Mouse (Mus musculus) midbrain, embryonic 16.5 days (tissue): ENCODE measurements around the gene Sfi1. TPM values are rescaled to one million over a fixed set of nuclear protein-coding genes. Genes with fewer than 3 reads are reported as not detected.
"Not testable (repeated sequence)": the region's sequence is repeated elsewhere in the genome, so short reads cannot be mapped to it uniquely, and the experiment has no call there.

Experiments used
- ATAC-seq: fragments of 200-750 bp; cut with Nextera tagmentation; 2 replicates; pipeline ENCODE4 v1.8.0; 2017; ENCODE audit warnings: moderate TSS enrichment
- H3K27ac ChIP-seq: fragments of 300-500 bp; sonication (generic); 2 replicates; pipeline ENCODE4 v1.5.1; 2014; ENCODE audit warnings: mild to moderate bottlenecking, low read length, mixed read lengths
- H3K27me3 ChIP-seq: fragments of 300-500 bp; sonication (generic); 2 replicates; pipeline ENCODE4 v1.6.1; 2014; ENCODE audit warnings: low read depth, low read length, mixed read lengths; ENCODE audit not compliant: control insufficient read depth, insufficient read depth
- H3K36me3 ChIP-seq: fragments of 300-500 bp; sonication (generic); 2 replicates; pipeline ENCODE4 v1.6.1; 2014; ENCODE audit warnings: mild to moderate bottlenecking, low read length, moderate library complexity, mixed read lengths; ENCODE audit not compliant: control insufficient read depth, insufficient read depth
- H3K4me1 ChIP-seq: fragments of 300-500 bp; sonication (generic); 2 replicates; pipeline ENCODE4 v1.6.1; 2014; ENCODE audit warnings: mild to moderate bottlenecking, low read length, mixed read lengths; ENCODE audit not compliant: control insufficient read depth, insufficient read depth
- H3K4me2 ChIP-seq: fragments of 300-500 bp; sonication (generic); 2 replicates; pipeline ENCODE4 v1.6.1; 2014; ENCODE audit warnings: mild to moderate bottlenecking, low read length, mixed read lengths
- H3K4me3 ChIP-seq: fragments of 300-500 bp; sonication (generic); 2 replicates; pipeline ENCODE4 v1.5.1; 2014; ENCODE audit warnings: low read depth, mild to moderate bottlenecking, low read length, moderate library complexity, mixed read lengths
- H3K9ac ChIP-seq: fragments of 300-500 bp; sonication (generic); 2 replicates; pipeline ENCODE4 v1.6.1; 2014; ENCODE audit warnings: low read depth, low read length, mixed read lengths
- H3K9me3 ChIP-seq: fragments of 300-500 bp; sonication (generic); replicated peaks from 2 replicates; pipeline ENCODE4 v1.6.1; 2014; ENCODE audit warnings: mild to moderate bottlenecking, low read length, mixed read lengths; ENCODE audit not compliant: control insufficient read depth, poor library complexity, severe bottlenecking
- WGBS: fragments of 180-500 bp; shearing (Covaris S2); extraction: QIAGEN DNeasy Blood & Tissue Kit; methylation state at CpG from one replicate; pipeline ENCODE4 v1.1.7; 2014; 5-methylcytosine and 5-hydroxymethylcytosine counted together
- polyA plus RNA-seq: library from polyadenylated mRNA; unstranded; fragments of >200 nt; fragmentation: Nextera tagmentation; extraction: Ambion mirVana; gene quantifications from 2 replicates; pipeline ENCODE4 v1.2.1, GENCODE M21; 2015

Gene Sfi1
- polyA plus RNA-seq, 1 experiment from 2014 or later, result 19.4 TPM

GRCm38 (mm10) chr11:3180510-3181160 lies 12.6 kb downstream of the Sfi1 start:
- not testable (repeated sequence) for H3K9ac ChIP-seq, H3K36me3 ChIP-seq, H3K9me3 ChIP-seq, H3K27ac ChIP-seq, H3K27me3 ChIP-seq, H3K4me3 ChIP-seq, ATAC-seq, H3K4me1 ChIP-seq, H3K4me2 ChIP-seq
- WGBS, result 78% methylated on average over 6 of the region's 6 CpGs

- H3K9me3 ChIP-seq, H3K4me2 ChIP-seq, H3K27ac ChIP-seq, H3K4me3 ChIP-seq, H3K4me1 ChIP-seq, H3K36me3 ChIP-seq, H3K9ac ChIP-seq, H3K27me3 ChIP-seq, ATAC-seq: not testable (repeated sequence)
- 91% methylated on average over 7 of the region's 7 CpGs for WGBS
Observed at GRCm38 (mm10) chr11:3179726-3180092, 13.6 kb downstream of the Sfi1 start.

GRCm38 (mm10) chr11:3178968-3179725 lies 14.1 kb downstream of the Sfi1 start:
- H3K9me3 ChIP-seq, H3K4me1 ChIP-seq, H3K9ac ChIP-seq, H3K27me3 ChIP-seq, H3K4me3 ChIP-seq, H3K4me2 ChIP-seq, H3K36me3 ChIP-seq, ATAC-seq, H3K27ac ChIP-seq: not testable (repeated sequence)
- WGBS, result 86% methylated on average over 6 of the region's 6 CpGs

GRCm38 (mm10) chr11:3173425-3174318 lies 19.6 kb downstream of the Sfi1 start:
- not testable (repeated sequence) for H3K36me3 ChIP-seq, H3K27me3 ChIP-seq, H3K4me2 ChIP-seq, H3K9ac ChIP-seq, H3K9me3 ChIP-seq, H3K4me3 ChIP-seq, H3K27ac ChIP-seq, H3K4me1 ChIP-seq
- ATAC-seq, result peak; percentile 50; the same call in 1 of the 2 replicates
- 82% methylated on average over 11 of the region's 11 CpGs for WGBS

- not testable (repeated sequence) for H3K27me3 ChIP-seq, H3K4me1 ChIP-seq, ATAC-seq, H3K9ac ChIP-seq, H3K9me3 ChIP-seq, H3K4me3 ChIP-seq, H3K36me3 ChIP-seq, H3K4me2 ChIP-seq, H3K27ac ChIP-seq
- WGBS, result 40% methylated on average over 3 of the region's 6 CpGs
Observed at GRCm38 (mm10) chr11:3172526-3172925, 20.7 kb downstream of the Sfi1 start.

- not testable (repeated sequence) for H3K4me3 ChIP-seq, H3K27me3 ChIP-seq, H3K4me1 ChIP-seq, H3K36me3 ChIP-seq, H3K9ac ChIP-seq, H3K9me3 ChIP-seq, ATAC-seq, H3K27ac ChIP-seq, H3K4me2 ChIP-seq
- 66% methylated on average over 1 of the region's 1 CpGs for WGBS
Observed at GRCm38 (mm10) chr11:3171931-3172330, 21.3 kb downstream of the Sfi1 start.

GRCm38 (mm10) chr11:3169042-3169441 lies 24.2 kb downstream of the Sfi1 start:
- not testable (repeated sequence) for H3K4me2 ChIP-seq, H3K27me3 ChIP-seq, H3K27ac ChIP-seq, H3K36me3 ChIP-seq, H3K4me3 ChIP-seq, H3K9ac ChIP-seq, H3K4me1 ChIP-seq
- peaks cover 10% of the 10 kb centered on the region for H3K9me3 ChIP-seq
- 65% methylated on average over 2 of the region's 2 CpGs for WGBS
- ATAC-seq, result peak; percentile 44; the same call in 1 of the 2 replicates

- H3K9me3 ChIP-seq, H3K27me3 ChIP-seq, H3K4me1 ChIP-seq, H3K4me3 ChIP-seq, H3K27ac ChIP-seq, ATAC-seq, H3K4me2 ChIP-seq, H3K9ac ChIP-seq, H3K36me3 ChIP-seq: not testable (repeated sequence)
- 69% methylated on average over 4 of the region's 4 CpGs for WGBS
Observed at GRCm38 (mm10) chr11:3167571-3168001, 25.7 kb downstream of the Sfi1 start.

- 95% methylated on average over 4 of the region's 4 CpGs for WGBS
- H3K36me3 ChIP-seq, H3K4me3 ChIP-seq, H3K9ac ChIP-seq, H3K27ac ChIP-seq, H3K4me1 ChIP-seq, ATAC-seq, H3K4me2 ChIP-seq, H3K27me3 ChIP-seq: not testable (repeated sequence)
- H3K9me3 ChIP-seq, result peaks cover 12% of the 10 kb centered on the region
Observed at GRCm38 (mm10) chr11:3167129-3167528, 26.1 kb downstream of the Sfi1 start.
